Mouse (Mus musculus): ENCODE results near the gene Bex4. TPM values are rescaled to one million over a fixed set of nuclear protein-coding genes. Genes with fewer than 3 reads are reported as not detected.
"Not testable (repeated sequence)": the region's sequence is repeated elsewhere in the genome, so short reads cannot be mapped to it uniquely, and the experiment has no call there.

Bex4 gene
- total RNA-seq (2014; rRNA removed) (92.9 and 120 TPM in 2 replicates), polyA plus RNA-seq (2015; fragmentation: Nextera tagmentation; extraction: Ambion mirVana) (204 and 211 TPM in 2 replicates)

DNA sequence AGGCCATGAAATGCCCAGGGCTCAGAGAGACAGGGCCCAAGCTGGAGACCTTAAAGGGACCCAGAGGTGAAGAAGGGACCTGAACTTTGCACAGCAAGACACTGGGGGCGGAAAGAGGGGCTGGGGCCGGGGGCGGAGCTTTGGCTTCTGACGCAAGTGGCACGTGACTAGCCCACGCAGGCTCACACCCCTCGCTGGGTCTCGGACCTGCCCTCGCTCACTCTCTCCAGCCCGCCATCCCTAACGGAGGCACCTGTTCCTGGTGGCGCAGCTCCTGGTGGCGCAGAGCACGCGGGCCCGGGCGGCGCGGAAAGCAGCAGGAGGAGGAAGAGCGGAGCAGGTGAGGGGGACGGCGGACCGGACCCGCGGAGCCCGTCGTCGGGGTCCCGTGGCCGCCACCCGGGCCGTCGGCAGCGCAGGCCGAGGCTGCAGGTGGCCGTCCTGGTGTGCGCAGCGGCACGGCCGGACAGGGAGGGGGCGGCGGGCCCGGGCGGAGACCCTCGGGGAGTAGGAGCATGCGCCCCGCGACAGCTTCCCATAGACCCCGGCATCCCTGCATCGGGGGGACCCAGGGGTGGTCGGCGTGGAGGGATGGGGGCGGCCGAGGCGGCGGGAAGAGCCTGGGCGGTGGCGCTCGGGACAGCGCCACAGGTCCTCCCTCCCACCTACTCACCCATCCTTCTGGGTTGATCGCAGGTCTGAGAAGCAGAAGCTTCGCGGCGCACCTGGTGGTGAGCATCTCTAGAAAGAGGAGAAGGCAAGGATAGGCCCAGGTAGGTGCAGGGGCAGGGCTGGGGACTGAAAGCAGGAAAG is at the start of gene Bex4:
Gene Bex4 (plus strand): TSS at position 170 of the 813 bp plus-strand sequence.
- peak; percentile 96 for ATAC-seq
- not testable (repeated sequence) for H3K27me3 ChIP-seq (ENCODE audit: insufficient read depth, low read length); DNase-seq; H3K4me1 ChIP-seq (ENCODE audit: insufficient read depth); H3K27ac ChIP-seq (ENCODE audit: low read depth, low read length); H3K36me3 ChIP-seq (ENCODE audit: insufficient read depth); H3K9me3 ChIP-seq (ENCODE audit: low read length)
- peak within 1 kb of the TSS; percentile 22; the same call in 1 of the 2 replicates for H3K9ac ChIP-seq
- peak within 1 kb of the TSS; percentile 45 for H3K4me2 ChIP-seq (ENCODE audit: low read depth)
- peak within 1 kb of the TSS; percentile 34 for H3K4me3 ChIP-seq (ENCODE audit: low read depth, low read length)
- 20% methylated on average over 15 of the region's 64 CpGs for WGBS

DNA sequence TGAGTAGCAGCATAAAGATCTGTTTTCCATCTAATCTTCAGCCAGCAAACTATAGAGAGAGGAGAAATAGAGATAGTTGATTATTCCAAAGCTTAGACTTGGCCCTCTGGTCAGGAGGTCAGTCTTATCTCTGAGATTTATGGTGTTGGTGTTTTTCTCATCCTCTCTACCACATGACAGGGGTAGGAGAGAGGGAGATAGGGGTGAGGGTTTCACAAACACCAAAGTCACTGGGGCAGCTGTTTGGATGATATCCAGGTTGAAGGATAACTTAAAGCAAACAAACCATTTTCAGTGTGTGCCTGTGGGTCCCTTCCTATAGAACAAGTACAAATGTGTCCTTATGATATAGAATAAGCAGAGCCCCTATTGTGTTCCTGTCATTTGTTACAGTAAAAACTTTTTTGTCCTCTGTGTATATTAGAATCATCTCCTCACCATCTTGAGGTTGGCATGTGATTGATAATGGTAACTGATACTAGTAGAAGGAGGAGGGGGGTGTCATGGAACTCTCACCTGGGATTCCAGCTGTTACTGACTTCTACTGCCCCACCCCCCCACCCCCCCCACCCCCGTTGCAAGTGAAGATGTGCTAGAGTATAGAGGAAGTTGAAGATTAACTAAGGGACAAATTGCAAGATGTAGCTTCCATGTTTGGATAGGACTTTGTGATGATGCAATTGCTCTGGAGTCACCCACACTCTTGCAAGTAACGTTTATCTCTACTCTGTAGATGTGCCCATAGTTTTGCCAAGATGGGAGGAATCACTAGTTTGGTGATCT is 46.1 kb upstream of the Bex4 start:
- ATAC-seq (no peak), DNase-seq (no peak)
- no peaks in the 10 kb centered on the region for H3K27me3 ChIP-seq (ENCODE audit: insufficient read depth, low read length)
- TF ChIP-seq CTCF (IDR thresholded peaks at IDR 0.05; ENCODE audit: low read depth), result no peak
- 42% methylated on average over 2 of the region's 2 CpGs for WGBS
- no peaks in the 10 kb centered on the region for H3K9me3 ChIP-seq (ENCODE audit: low read length)
- no peak overlapping the region for H3K4me3 ChIP-seq (ENCODE audit: low read depth, low read length)
- no peaks in the 10 kb centered on the region for H3K36me3 ChIP-seq (ENCODE audit: insufficient read depth)
- no peak overlapping the region for H3K27ac ChIP-seq (ENCODE audit: low read depth, low read length)
- no peaks in the 10 kb centered on the region for H3K4me1 ChIP-seq (ENCODE audit: insufficient read depth)
- H3K4me2 ChIP-seq (ENCODE audit: low read depth), result no peak overlapping the region
- no peak overlapping the region for H3K9ac ChIP-seq

DNA sequence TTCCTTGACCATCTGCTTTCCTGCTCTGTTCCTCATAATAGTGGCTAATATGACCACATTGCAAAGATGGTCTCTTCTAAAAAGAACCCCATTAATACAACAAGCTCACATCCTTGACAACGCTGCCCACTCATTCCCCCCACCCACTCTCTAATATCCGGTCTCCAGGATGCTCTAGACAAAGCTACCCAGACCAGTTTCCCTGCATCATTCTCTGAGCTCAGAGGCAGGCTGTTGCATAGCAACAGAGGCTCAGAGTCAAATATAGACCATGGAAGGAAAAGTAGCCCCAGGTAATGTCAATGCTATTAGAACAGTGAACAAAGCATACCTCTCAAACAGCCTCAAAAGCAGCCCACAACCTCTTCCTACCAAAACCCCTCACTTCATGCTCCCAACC is 44.4 kb upstream of the Bex4 start:
- TF ChIP-seq CTCF (IDR thresholded peaks at IDR 0.05; ENCODE audit: low read depth), result no peak
- Histone ChIP-seq H3K4me2 (ENCODE audit: low read depth) (no peak overlapping the region), H3K9me3 (ENCODE audit: low read length) (no peaks in the 10 kb centered on the region), H3K27me3 (ENCODE audit: insufficient read depth, low read length) (no peaks in the 10 kb centered on the region), H3K9ac (no peak overlapping the region), H3K4me3 (ENCODE audit: low read depth, low read length) (no peak overlapping the region), H3K36me3 (ENCODE audit: insufficient read depth) (no peaks in the 10 kb centered on the region), H3K27ac (ENCODE audit: low read depth, low read length) (no peak overlapping the region), H3K4me1 (ENCODE audit: insufficient read depth) (no peaks in the 10 kb centered on the region)
- ATAC-seq (peak; percentile 90), DNase-seq (peak; percentile 28)
- WGBS, result 43% methylated on average over 2 of the region's 2 CpGs

DNA sequence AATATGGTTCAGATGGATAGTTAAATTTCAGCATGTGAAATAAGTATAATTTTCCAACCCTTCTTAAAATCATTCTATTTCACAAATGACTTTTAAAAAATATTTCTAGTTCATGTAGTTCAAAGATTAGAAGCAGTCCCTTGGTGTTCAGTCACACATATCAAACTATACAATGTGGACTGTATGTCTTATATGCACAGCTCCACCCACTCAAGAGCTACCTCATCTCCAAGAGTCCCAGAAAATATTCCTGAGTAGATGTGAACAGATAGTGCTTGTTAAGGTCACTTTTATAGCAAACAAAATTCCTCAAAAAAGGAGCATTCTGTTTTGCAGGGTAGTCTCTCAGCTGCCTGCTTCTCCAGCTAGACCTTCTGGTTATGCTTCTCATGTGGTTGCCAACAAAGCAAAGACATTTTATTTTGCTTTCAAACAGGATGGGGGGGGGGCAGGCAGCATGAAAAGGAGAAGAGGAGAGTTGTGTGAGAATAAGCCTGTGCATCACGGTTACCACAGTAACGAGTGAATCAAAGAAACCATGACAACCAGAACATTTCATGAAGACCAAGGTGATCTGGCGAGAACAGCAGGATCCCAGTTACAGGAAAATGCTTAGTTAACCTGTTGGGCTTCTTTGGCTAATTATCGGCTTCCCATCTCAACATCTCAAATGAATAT is 34.6 kb upstream of the Bex4 start:
- 43% methylated on average over 4 of the region's 4 CpGs for WGBS
- ATAC-seq, result peak; percentile 90
- no peaks in the 10 kb centered on the region for H3K9me3 ChIP-seq (ENCODE audit: low read length)
- DNase-seq, result peak; percentile 60
- no peak for TF ChIP-seq CTCF (IDR thresholded peaks at IDR 0.05; ENCODE audit: low read depth)
- no peak overlapping the region for H3K9ac ChIP-seq
- no peak overlapping the region for H3K4me2 ChIP-seq (ENCODE audit: low read depth)
- H3K27me3 ChIP-seq (ENCODE audit: insufficient read depth, low read length), result no peaks in the 10 kb centered on the region
- no peaks in the 10 kb centered on the region for H3K36me3 ChIP-seq (ENCODE audit: insufficient read depth)
- no peak overlapping the region for H3K4me3 ChIP-seq (ENCODE audit: low read depth, low read length)
- H3K4me1 ChIP-seq (ENCODE audit: insufficient read depth), result no peaks in the 10 kb centered on the region
- no peak overlapping the region for H3K27ac ChIP-seq (ENCODE audit: low read depth, low read length)

DNA sequence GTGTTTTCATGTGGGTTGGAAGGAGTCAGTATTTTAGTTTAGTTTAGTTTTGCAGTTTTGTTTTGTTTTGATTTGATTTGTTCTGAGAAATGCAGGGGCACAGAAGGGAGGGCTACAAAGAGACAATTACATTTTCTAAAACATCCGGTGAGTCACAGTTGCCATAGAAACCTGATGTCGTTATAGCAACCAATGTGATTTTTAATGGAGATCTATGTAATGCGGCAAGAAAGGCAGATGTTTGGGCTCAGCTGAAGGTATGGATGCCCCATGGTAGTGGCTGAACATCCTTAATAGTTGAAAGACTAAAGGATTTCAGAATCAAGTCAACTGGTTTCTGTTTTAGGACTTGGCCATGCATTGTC is 34.1 kb upstream of the Bex4 start:
- Histone ChIP-seq H3K27me3 (ENCODE audit: insufficient read depth, low read length) (no peaks in the 10 kb centered on the region), H3K9me3 (ENCODE audit: low read length) (no peaks in the 10 kb centered on the region), H3K4me3 (ENCODE audit: low read depth, low read length) (no peak overlapping the region), H3K4me2 (ENCODE audit: low read depth) (no peak overlapping the region), H3K4me1 (ENCODE audit: insufficient read depth) (no peaks in the 10 kb centered on the region), H3K36me3 (ENCODE audit: insufficient read depth) (no peaks in the 10 kb centered on the region), H3K9ac (no peak overlapping the region), H3K27ac (ENCODE audit: low read depth, low read length) (peak overlapping the region; percentile 54; the same call in 1 of the 2 replicates)
- DNase-seq, result peak; percentile 66
- peak; percentile 91 for ATAC-seq
- 44% methylated on average over 3 of the region's 3 CpGs for WGBS
- TF ChIP-seq CTCF (IDR thresholded peaks at IDR 0.05; ENCODE audit: low read depth), result no peak

DNA sequence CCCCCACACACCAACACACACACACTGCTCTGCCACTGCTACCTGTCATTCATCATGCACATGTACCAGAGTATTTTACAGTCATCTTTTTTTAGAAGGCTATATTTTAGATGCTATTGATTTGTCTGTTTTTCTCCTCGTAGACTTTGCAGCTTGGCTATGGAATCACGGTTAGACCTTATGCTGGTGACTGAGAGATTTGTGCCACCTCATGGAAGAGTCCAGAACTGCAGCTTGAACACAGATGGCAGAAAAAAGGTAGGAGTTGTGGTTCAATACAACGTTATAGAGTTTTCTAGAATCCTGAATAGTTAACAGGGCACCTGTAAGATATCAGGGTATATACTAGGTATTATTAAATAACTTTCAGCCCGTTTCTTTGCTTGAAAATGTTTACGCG is 30.9 kb upstream of the Bex4 start:
- Histone ChIP-seq H3K27me3 (ENCODE audit: insufficient read depth, low read length) (no peaks in the 10 kb centered on the region), H3K4me3 (ENCODE audit: low read depth, low read length) (no peak overlapping the region), H3K9ac (no peak overlapping the region), H3K36me3 (ENCODE audit: insufficient read depth) (no peaks in the 10 kb centered on the region), H3K4me1 (ENCODE audit: insufficient read depth) (no peaks in the 10 kb centered on the region), H3K27ac (ENCODE audit: low read depth, low read length) (no peak overlapping the region), H3K4me2 (ENCODE audit: low read depth) (no peak overlapping the region), H3K9me3 (ENCODE audit: low read length) (no peaks in the 10 kb centered on the region)
- peak; percentile 77 for TF ChIP-seq CTCF (IDR thresholded peaks at IDR 0.05; ENCODE audit: low read depth)
- ATAC-seq (peak; percentile 68), DNase-seq (peak; percentile 76)
- WGBS, result 46% methylated on average over 6 of the region's 6 CpGs

Measured in forebrain, postnatal 0 days (tissue).